Mouse (Mus musculus): ENCODE measurements around the gene Bfar. TPM values are rescaled to one million over a fixed set of nuclear protein-coding genes. Genes with fewer than 3 reads are reported as not detected.
A peak's percentile ranks its signal among the peaks of the same experiment; 100 is the strongest.
"Not testable (repeated sequence)": the region's sequence is repeated elsewhere in the genome, so short reads cannot be mapped to it uniquely, and the experiment has no call there.

Gene Bfar
- 36.6 and 38.3 TPM in 2 replicates for polyA plus RNA-seq (2015; fragmentation: Nextera tagmentation; extraction: Ambion mirVana)

- Histone ChIP-seq H3K4me2 (ENCODE audit: low read depth, low read length) (peak within 1 kb of the TSS; percentile 71), H3K27me3 (replicated peaks; ENCODE audit: control insufficient read depth, insufficient read depth, low read length) (no peaks in the 10 kb centered on the region), H3K4me3 (ENCODE audit: low read length) (peak within 1 kb of the TSS; percentile 73), H3K9ac (ENCODE audit: low read depth, low read length) (peak within 1 kb of the TSS; percentile 82), H3K4me1 (ENCODE audit: control insufficient read depth, insufficient read depth, low read length) (peaks cover 7% of the 10 kb centered on the region; the same call in 1 of the 2 replicates), H3K36me3 (ENCODE audit: control insufficient read depth, insufficient read depth, low read length) (no peaks in the 10 kb centered on the region), H3K27ac (ENCODE audit: low read length) (peak within 1 kb of the TSS; percentile 87), H3K9me3 (ENCODE audit: control insufficient read depth, low read length) (no peaks in the 10 kb centered on the region)
- ATAC-seq, result peak; percentile 88
- WGBS, result under 1% methylated on average over 54 of the region's 54 CpGs
Observed at GRCm38 (mm10) chr16:13671685-13672385, at the start of gene Bfar, which contains the start of gene 3110001I22Rik. Gene Bfar (plus strand): TSS chr16:13671858. Gene 3110001I22Rik (plus strand): TSS chr16:13671929.

- no peak for ATAC-seq
- H3K4me3 ChIP-seq (ENCODE audit: low read length), result no peak overlapping the region
- no peak overlapping the region for H3K4me2 ChIP-seq (ENCODE audit: low read depth, low read length)
- no peaks in the 10 kb centered on the region for H3K9me3 ChIP-seq (ENCODE audit: control insufficient read depth, low read length)
- H3K27ac ChIP-seq (ENCODE audit: low read length), result no peak overlapping the region
- H3K36me3 ChIP-seq (ENCODE audit: control insufficient read depth, insufficient read depth, low read length), result peaks cover 18% of the 10 kb centered on the region
- H3K9ac ChIP-seq (ENCODE audit: low read depth, low read length), result no peak overlapping the region
- no peaks in the 10 kb centered on the region for H3K4me1 ChIP-seq (ENCODE audit: control insufficient read depth, insufficient read depth, low read length)
- no peaks in the 10 kb centered on the region for H3K27me3 ChIP-seq (replicated peaks; ENCODE audit: control insufficient read depth, insufficient read depth, low read length)
- 55% methylated on average over 5 of the region's 5 CpGs for WGBS
Observed at GRCm38 (mm10) chr16:13628345-13628744, 43.3 kb upstream of the Bfar start.

- WGBS, result 53% methylated on average over 2 of the region's 2 CpGs
- not testable (repeated sequence) for H3K36me3 ChIP-seq (ENCODE audit: control insufficient read depth, insufficient read depth, low read length); H3K9ac ChIP-seq (ENCODE audit: low read depth, low read length); H3K4me1 ChIP-seq (ENCODE audit: control insufficient read depth, insufficient read depth, low read length); H3K27me3 ChIP-seq (replicated peaks; ENCODE audit: control insufficient read depth, insufficient read depth, low read length); H3K9me3 ChIP-seq (ENCODE audit: control insufficient read depth, low read length); ATAC-seq; H3K4me3 ChIP-seq (ENCODE audit: low read length); H3K27ac ChIP-seq (ENCODE audit: low read length); H3K4me2 ChIP-seq (ENCODE audit: low read depth, low read length)
Observed at GRCm38 (mm10) chr16:13638198-13638597, 33.5 kb upstream of the Bfar start.

- no peaks in the 10 kb centered on the region for H3K9me3 ChIP-seq (ENCODE audit: control insufficient read depth, low read length)
- no peak overlapping the region for H3K27ac ChIP-seq (ENCODE audit: low read length)
- no peak overlapping the region for H3K4me2 ChIP-seq (ENCODE audit: low read depth, low read length)
- H3K36me3 ChIP-seq (ENCODE audit: control insufficient read depth, insufficient read depth, low read length), result no peaks in the 10 kb centered on the region
- no peak for ATAC-seq
- H3K27me3 ChIP-seq (replicated peaks; ENCODE audit: control insufficient read depth, insufficient read depth, low read length), result no peaks in the 10 kb centered on the region
- WGBS, result 90% methylated on average over 5 of the region's 5 CpGs
- H3K4me1 ChIP-seq (ENCODE audit: control insufficient read depth, insufficient read depth, low read length), result no peaks in the 10 kb centered on the region
- H3K9ac ChIP-seq (ENCODE audit: low read depth, low read length), result no peak overlapping the region
- no peak overlapping the region for H3K4me3 ChIP-seq (ENCODE audit: low read length)
Observed at GRCm38 (mm10) chr16:13639508-13639907, 32.1 kb upstream of the Bfar start.

- 73% methylated on average over 7 of the region's 7 CpGs for WGBS
Observed at GRCm38 (mm10) chr16:13640064-13640463, 31.6 kb upstream of the Bfar start.

GRCm38 (mm10) chr16:13644474-13644873 lies 27.2 kb upstream of the Bfar start:
- no peak overlapping the region for H3K4me3 ChIP-seq (ENCODE audit: low read length)
- no peak for ATAC-seq
- no peak overlapping the region for H3K9ac ChIP-seq (ENCODE audit: low read depth, low read length)
- no peaks in the 10 kb centered on the region for H3K9me3 ChIP-seq (ENCODE audit: control insufficient read depth, low read length)
- WGBS, result 80% methylated on average over 3 of the region's 3 CpGs
- H3K36me3 ChIP-seq (ENCODE audit: control insufficient read depth, insufficient read depth, low read length), result no peaks in the 10 kb centered on the region; the same call in 1 of the 2 replicates
- no peaks in the 10 kb centered on the region for H3K27me3 ChIP-seq (replicated peaks; ENCODE audit: control insufficient read depth, insufficient read depth, low read length)
- H3K4me1 ChIP-seq (ENCODE audit: control insufficient read depth, insufficient read depth, low read length), result no peaks in the 10 kb centered on the region
- H3K27ac ChIP-seq (ENCODE audit: low read length), result no peak overlapping the region
- no peak overlapping the region for H3K4me2 ChIP-seq (ENCODE audit: low read depth, low read length)

More at GRCm38 (mm10) chr16:13640064-13640463, 31.6 kb upstream of the Bfar start:
- Histone ChIP-seq H3K9ac (ENCODE audit: low read depth, low read length) (no peak overlapping the region), H3K27ac (ENCODE audit: low read length) (no peak overlapping the region), H3K27me3 (replicated peaks; ENCODE audit: control insufficient read depth, insufficient read depth, low read length) (no peaks in the 10 kb centered on the region), H3K36me3 (ENCODE audit: control insufficient read depth, insufficient read depth, low read length) (no peaks in the 10 kb centered on the region), H3K4me3 (ENCODE audit: low read length) (no peak overlapping the region), H3K9me3 (ENCODE audit: control insufficient read depth, low read length) (no peaks in the 10 kb centered on the region), H3K4me2 (ENCODE audit: low read depth, low read length) (no peak overlapping the region), H3K4me1 (ENCODE audit: control insufficient read depth, insufficient read depth, low read length) (no peaks in the 10 kb centered on the region)
- no peak for ATAC-seq

- peak; percentile 40; the same call in 1 of the 2 replicates for ATAC-seq
- no peaks in the 10 kb centered on the region; the same call in 1 of the 2 replicates for H3K36me3 ChIP-seq (ENCODE audit: control insufficient read depth, insufficient read depth, low read length)
- no peak overlapping the region for H3K4me3 ChIP-seq (ENCODE audit: low read length)
- H3K27ac ChIP-seq (ENCODE audit: low read length), result no peak overlapping the region
- H3K9me3 ChIP-seq (ENCODE audit: control insufficient read depth, low read length), result no peaks in the 10 kb centered on the region
- H3K27me3 ChIP-seq (replicated peaks; ENCODE audit: control insufficient read depth, insufficient read depth, low read length), result no peaks in the 10 kb centered on the region
- no peak overlapping the region for H3K4me2 ChIP-seq (ENCODE audit: low read depth, low read length)
- no peak overlapping the region for H3K9ac ChIP-seq (ENCODE audit: low read depth, low read length)
- 72% methylated on average over 4 of the region's 4 CpGs for WGBS
- H3K4me1 ChIP-seq (ENCODE audit: control insufficient read depth, insufficient read depth, low read length), result no peaks in the 10 kb centered on the region
Observed at GRCm38 (mm10) chr16:13645930-13646329, 25.7 kb upstream of the Bfar start.

GRCm38 (mm10) chr16:13658886-13659285 lies 12.8 kb upstream of the Bfar start:
- no peaks in the 10 kb centered on the region for H3K27me3 ChIP-seq (replicated peaks; ENCODE audit: control insufficient read depth, insufficient read depth, low read length)
- no peak for ATAC-seq
- H3K9me3 ChIP-seq (ENCODE audit: control insufficient read depth, low read length), result no peaks in the 10 kb centered on the region
- H3K9ac ChIP-seq (ENCODE audit: low read depth, low read length), result no peak overlapping the region
- no peak overlapping the region for H3K4me3 ChIP-seq (ENCODE audit: low read length)
- no peak overlapping the region for H3K4me2 ChIP-seq (ENCODE audit: low read depth, low read length)
- H3K36me3 ChIP-seq (ENCODE audit: control insufficient read depth, insufficient read depth, low read length), result peaks cover 4% of the 10 kb centered on the region; the same call in 1 of the 2 replicates
- H3K4me1 ChIP-seq (ENCODE audit: control insufficient read depth, insufficient read depth, low read length), result no peaks in the 10 kb centered on the region
- no peak overlapping the region for H3K27ac ChIP-seq (ENCODE audit: low read length)
- 89% methylated on average over 3 of the region's 3 CpGs for WGBS

GRCm38 (mm10) chr16:13660736-13661135 lies 10.9 kb upstream of the Bfar start:
- H3K36me3 ChIP-seq (ENCODE audit: control insufficient read depth, insufficient read depth, low read length), result peaks cover 4% of the 10 kb centered on the region; the same call in 1 of the 2 replicates
- no peaks in the 10 kb centered on the region for H3K27me3 ChIP-seq (replicated peaks; ENCODE audit: control insufficient read depth, insufficient read depth, low read length)
- no peak for ATAC-seq

More at GRCm38 (mm10) chr16:13660736-13661135, 10.9 kb upstream of the Bfar start:
- WGBS, result 91% methylated on average over 9 of the region's 9 CpGs
- H3K9ac ChIP-seq (ENCODE audit: low read depth, low read length), result no peak overlapping the region
- no peak overlapping the region for H3K27ac ChIP-seq (ENCODE audit: low read length)
- no peaks in the 10 kb centered on the region for H3K9me3 ChIP-seq (ENCODE audit: control insufficient read depth, low read length)
- no peaks in the 10 kb centered on the region for H3K4me1 ChIP-seq (ENCODE audit: control insufficient read depth, insufficient read depth, low read length)
- H3K4me3 ChIP-seq (ENCODE audit: low read length), result no peak overlapping the region
- no peak overlapping the region for H3K4me2 ChIP-seq (ENCODE audit: low read depth, low read length)

Data from intestine, embryonic 16.5 days (tissue).